Mouse (Mus musculus) spleen, adult 2 months (tissue): ENCODE measurements at regions not wholly inside any gene's neighbourhood (a gene's known extent, or its start where the extent isn't known, plus 50 kb on each side); places are given as distances from the start of the nearest gene placed in this dataset.

Experiments used
- CTCF ChIP-seq: fragments of 200-500 bp; IDR thresholded peaks from 2 replicates; pipeline ENCODE4 v1.5.1; 2011; ENCODE audit warnings: mild to moderate bottlenecking, inconsistent platforms; ENCODE audit not compliant: insufficient read depth, insufficient read length, insufficient replicate concordance; ENCODE audit errors: extremely low read depth
- POLR2A ChIP-seq: fragments of 200-500 bp; IDR thresholded peaks from 2 replicates; pipeline ENCODE4 v1.6.1; 2011; ENCODE audit warnings: low read depth, low read length, inconsistent platforms

GRCm38 (mm10) chr11:52622861-52623260 is 141.6 kb upstream of the Fstl4 start:
- TF ChIP-seq CTCF = no peak
- no peak for TF ChIP-seq POLR2A
